Comparison of ENCODE assay signal across 10 mouse cellular contexts in the genomic region with DNA sequence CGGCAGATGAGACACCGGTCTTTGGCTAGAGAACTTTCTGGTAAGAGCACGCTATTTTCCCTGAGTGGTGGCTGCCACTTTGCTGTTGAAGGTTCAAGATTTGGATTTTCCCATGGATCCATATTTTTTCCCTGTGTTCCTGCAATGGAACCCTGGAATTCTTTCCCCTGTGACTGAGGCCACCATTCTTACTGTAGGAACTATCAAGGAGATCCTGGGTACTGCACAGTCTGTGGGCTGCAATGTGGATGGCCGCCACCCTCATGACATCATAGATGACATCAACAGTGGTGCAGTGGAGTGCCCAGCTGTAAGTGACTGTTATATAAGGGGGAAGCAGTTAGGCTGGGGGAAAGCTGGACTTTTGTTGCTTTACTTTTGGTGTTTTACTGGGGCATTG. TPM values are rescaled to one million over a fixed set of nuclear protein-coding genes. Genes with fewer than 3 reads are reported as not detected.
A peak's percentile ranks its signal among the peaks of the same experiment; 100 is the strongest.
DNase-seq lines count a peak whose midpoint lies in the region; ATAC-seq and TF ChIP-seq lines count a peak whose summit lies in the region.
"Had no signal": no experiment of that assay in that cellular context is flagged by ENCODE, and none has a peak within 500 bp of the region (broad histone marks: within the 10 kb centered on the region; RNA-seq: fewer than 3 reads in every experiment).

No protein-coding gene starts in this region.

- peak overlapping the region; percentile 99 for H3K27ac ChIP-seq in liver, embryonic 11.5 days (ENCODE audit: low read depth, low read length)
- peak overlapping the region; percentile 94 for H3K27ac ChIP-seq in bone marrow macrophage, adult 2 months (ENCODE audit: insufficient read depth, low read depth, low read length)
- H3K27ac ChIP-seq in intestine, embryonic 14.5 days (ENCODE audit: low read depth) = 0 out of 2 replicates have a peak overlapping the region, but pooled peaks have one; percentile 90
- H3K27ac ChIP-seq in neural tube, embryonic 12.5 days = no peak overlapping the region

- H3K4me2 ChIP-seq in liver, embryonic 11.5 days = peak overlapping the region; percentile 92
- peak overlapping the region; percentile 71 for H3K4me2 ChIP-seq in intestine, embryonic 14.5 days (ENCODE audit: low read length)
- H3K4me2 ChIP-seq in neural tube, embryonic 12.5 days (replicated peaks) = peak overlapping the region; percentile 94

- peaks cover 22% of the 10 kb centered on the region for H3K36me3 ChIP-seq in liver, embryonic 11.5 days (ENCODE audit: control insufficient read depth, insufficient read depth, low read length)
- H3K36me3 ChIP-seq in intestine, embryonic 14.5 days (ENCODE audit: control insufficient read depth, insufficient read depth, low read length) = peaks cover 26% of the 10 kb centered on the region
- peaks cover 22% of the 10 kb centered on the region for H3K36me3 ChIP-seq in neural tube, embryonic 12.5 days

- no peaks in the 10 kb centered on the region for H3K27me3 ChIP-seq in liver, embryonic 11.5 days (replicated peaks; ENCODE audit: control insufficient read depth, insufficient read depth, low read length)
- H3K27me3 ChIP-seq in intestine, embryonic 14.5 days (replicated peaks; ENCODE audit: control insufficient read depth, insufficient read depth, low read length) = no peaks in the 10 kb centered on the region
- H3K27me3 ChIP-seq in neural tube, embryonic 12.5 days (replicated peaks) = no peaks in the 10 kb centered on the region

- peak overlapping the region; percentile 100 for H3K9ac ChIP-seq in liver, embryonic 11.5 days (ENCODE audit: low read depth, low read length)
- peak overlapping the region; percentile 99 for H3K9ac ChIP-seq in intestine, embryonic 14.5 days (ENCODE audit: low read length)
- peak overlapping the region; percentile 95; the same call in 1 of the 2 replicates for H3K9ac ChIP-seq in neural tube, embryonic 12.5 days

- no peaks in the 10 kb centered on the region for H3K9me3 ChIP-seq in liver, embryonic 11.5 days (ENCODE audit: control insufficient read depth, low read length)
- H3K9me3 ChIP-seq in intestine, embryonic 14.5 days (ENCODE audit: control insufficient read depth, low read length) = no peaks in the 10 kb centered on the region
- no peaks in the 10 kb centered on the region for H3K9me3 ChIP-seq in neural tube, embryonic 12.5 days

- intact Hi-C loops in left cerebral cortex, postnatal 10 days (cut with DNase I) = no loop called here

- no peak for DNase-seq in liver, embryonic 11.5 days (ENCODE audit: low spot score)
- DNase-seq in liver = no peak
- no peak for DNase-seq in intestine, embryonic 14.5 days (ENCODE audit: low spot score)
- no peak for DNase-seq in left cerebral cortex, postnatal 10 days (ENCODE audit: extremely low spot score in 1 of 2, low spot score in 2 of 2)
- DNase-seq in lung, postnatal 14 days = no peak
- DNase-seq: embryo, embryonic 11 days; layer of hippocampus, postnatal 36 days had no signal

- peaks cover 33% of the 10 kb centered on the region for H3K4me1 ChIP-seq in liver, embryonic 11.5 days (replicated peaks; ENCODE audit: control insufficient read depth, insufficient read depth, low read length)
- peaks cover 33% of the 10 kb centered on the region for H3K4me1 ChIP-seq in bone marrow macrophage, adult 2 months (ENCODE audit: control insufficient read depth, insufficient read depth, low read length)
- H3K4me1 ChIP-seq in intestine, embryonic 14.5 days (replicated peaks; ENCODE audit: control insufficient read depth, insufficient read depth, low read length) = peaks cover 39% of the 10 kb centered on the region
- peaks cover 52% of the 10 kb centered on the region for H3K4me1 ChIP-seq in neural tube, embryonic 12.5 days

- ATAC-seq in liver, embryonic 11.5 days (replicated peaks; ENCODE audit: low FRiP score) = no peak
- no peak for ATAC-seq in intestine, embryonic 14.5 days (replicated peaks; ENCODE audit: low FRiP score, low TSS enrichment, low read depth)
- ATAC-seq in neural tube, embryonic 12.5 days (ENCODE audit: low FRiP score, low read depth) = no peak
- no peak for ATAC-seq in cerebellum, adult (ENCODE audit: insufficient number of reproducible peaks, low FRiP score, low TSS enrichment)

- TF ChIP-seq CTCF in bone marrow macrophage, adult 2 months (IDR thresholded peaks at IDR 0.05; ENCODE audit: low read depth, low read length) = no peak

- WGBS in liver, embryonic 11.5 days = 51% methylated on average over 4 of the region's 4 CpGs
- 59% methylated on average over 4 of the region's 4 CpGs for WGBS in intestine, embryonic 14.5 days
- WGBS in neural tube, embryonic 12.5 days = 73% methylated on average over 4 of the region's 4 CpGs

- TF ChIP-seq POLR2A in bone marrow macrophage, adult 2 months (IDR thresholded peaks at IDR 0.05; ENCODE audit: borderline replicate concordance, low read depth, low read length) = no peak

- H3K4me3 ChIP-seq in liver, embryonic 11.5 days (ENCODE audit: low read depth, low read length) = peak overlapping the region; percentile 97
- peak overlapping the region; percentile 99 for H3K4me3 ChIP-seq in bone marrow macrophage, adult 2 months (ENCODE audit: insufficient read depth, low read length)
- peak overlapping the region; percentile 95 for H3K4me3 ChIP-seq in intestine, embryonic 14.5 days (ENCODE audit: low read depth, low read length)
- peak overlapping the region; percentile 85; the same call in 1 of the 2 replicates for H3K4me3 ChIP-seq in neural tube, embryonic 12.5 days

RNA-seq across cellular contexts. Expression of gene Lrsam1, which starts 2.1 kb away (rescaled TPM):
- polyA plus RNA-seq in liver, embryonic 11.5 days (2014; fragmentation: Nextera tagmentation; extraction: Ambion mirVana) = 6.1 and 6.7 TPM in 2 replicates
- 12.0 and 13.2 TPM in 2 replicates for polyA plus RNA-seq in bone marrow macrophage, adult 2 months (2012; ENCODE audit: insufficient read depth, insufficient read length, missing spikeins)
- 7.0 and 7.9 TPM in 2 replicates for polyA plus RNA-seq in intestine, embryonic 14.5 days (2014; fragmentation: Nextera tagmentation; extraction: Ambion mirVana)
- 17.8 and 22.3 TPM in 2 replicates for polyA plus RNA-seq in neural tube, embryonic 12.5 days (2016; fragmentation: Nextera tagmentation; extraction: Ambion mirVana)
- 10 to 100 TPM; 36.3 to 38.9 TPM for total RNA-seq in left cerebral cortex, postnatal 10 days (2021)

RNA-seq across cellular contexts. Expression of gene Rpl12, which starts 2.2 kb away (rescaled TPM):
- 276 and 295 TPM in 2 replicates for polyA plus RNA-seq in liver, embryonic 11.5 days (2014; fragmentation: Nextera tagmentation; extraction: Ambion mirVana)
- polyA plus RNA-seq in bone marrow macrophage, adult 2 months (2012; ENCODE audit: insufficient read depth, insufficient read length, missing spikeins) = 17.4 and 23.3 TPM in 2 replicates
- 259 and 272 TPM in 2 replicates for polyA plus RNA-seq in intestine, embryonic 14.5 days (2014; fragmentation: Nextera tagmentation; extraction: Ambion mirVana)
- 108 and 122 TPM in 2 replicates for polyA plus RNA-seq in neural tube, embryonic 12.5 days (2016; fragmentation: Nextera tagmentation; extraction: Ambion mirVana)
- total RNA-seq in left cerebral cortex, postnatal 10 days (2021) = 100 to 1,000 TPM; 145 to 166 TPM

RNA-seq across cellular contexts. Expression of gene Slc2a8, which starts 18.3 kb away (rescaled TPM):
- polyA plus RNA-seq in liver, embryonic 11.5 days (2014; fragmentation: Nextera tagmentation; extraction: Ambion mirVana) = 15.0 TPM in 2 replicates
- polyA plus RNA-seq in bone marrow macrophage, adult 2 months (2012; ENCODE audit: insufficient read depth, insufficient read length, missing spikeins) = 20.7 and 23.4 TPM in 2 replicates
- 10.3 and 13.6 TPM in 2 replicates for polyA plus RNA-seq in intestine, embryonic 14.5 days (2014; fragmentation: Nextera tagmentation; extraction: Ambion mirVana)
- 25.0 and 26.3 TPM in 2 replicates for polyA plus RNA-seq in neural tube, embryonic 12.5 days (2016; fragmentation: Nextera tagmentation; extraction: Ambion mirVana)
- 10 to 100 TPM; 22.5 to 25.4 TPM for total RNA-seq in left cerebral cortex, postnatal 10 days (2021)
